Mouse (Mus musculus) left cerebral cortex, adult 18-20 months (tissue): ENCODE data around the gene Slc4a1ap. TPM values are rescaled to one million over a fixed set of nuclear protein-coding genes. Genes with fewer than 3 reads are reported as not detected.
"Not testable (repeated sequence)": the region's sequence is repeated elsewhere in the genome, so short reads cannot be mapped to it uniquely, and the experiment has no call there.

Experiments
- DNase-seq, 2 experiments: peaks; one replicate each; pipeline ENCODE4 v3.0.0; 2021 to 2022; ENCODE audit warnings: low spot score in 2 of 2, mixed read lengths in 1 of 2
- long read RNA-seq, 2 experiments: library from polyadenylated mRNA; stranded (forward); transcript quantifications; one replicate each; pipeline ENCODE4 v2.0.0; 2021
- total RNA-seq, 2 experiments: library from RNA; stranded (reverse); gene quantifications; 2 replicates each; pipeline ENCODE4 v1.2.3; 2021

Slc4a1ap gene
- 10 to 100 TPM; 49.6 to 49.7 TPM for total RNA-seq
- long read RNA-seq, experiment 1, transcript Slc4a1ap-213 (14 exons, 2,499 nt): minor isoform, 6 of 22 reads
- long read RNA-seq, experiment 1, transcript Slc4a1ap-201 (13 exons, 2,424 nt): major isoform, 7 of 22 reads
- long read RNA-seq, experiment 1, partial matches to known transcripts: 3 of 22 reads
- long read RNA-seq, experiment 1, other reads (novel, unspliced or antisense): 6 of 22 reads
- long read RNA-seq, experiment 2, partial matches to known transcripts: 1 of 15 reads
- long read RNA-seq, experiment 2, other reads (novel, unspliced or antisense): 9 of 15 reads

GRCm38 (mm10) chr5:31526354-31527116 is at the start of gene Slc4a1ap:
Gene Slc4a1ap, plus strand, starts transcription at chr5:31526995.
- DNase-seq: peak; percentile 63 to 72

- DNase-seq: no peak
Measured at GRCm38 (mm10) chr5:31480536-31480935, 46.3 kb upstream of the Slc4a1ap start.

- no peak for DNase-seq
Measured at GRCm38 (mm10) chr5:31485440-31485839, 41.4 kb upstream of the Slc4a1ap start, which contains the start of gene 4930548H24Rik. Gene 4930548H24Rik, plus strand, starts transcription at chr5:31485740.

DNA sequence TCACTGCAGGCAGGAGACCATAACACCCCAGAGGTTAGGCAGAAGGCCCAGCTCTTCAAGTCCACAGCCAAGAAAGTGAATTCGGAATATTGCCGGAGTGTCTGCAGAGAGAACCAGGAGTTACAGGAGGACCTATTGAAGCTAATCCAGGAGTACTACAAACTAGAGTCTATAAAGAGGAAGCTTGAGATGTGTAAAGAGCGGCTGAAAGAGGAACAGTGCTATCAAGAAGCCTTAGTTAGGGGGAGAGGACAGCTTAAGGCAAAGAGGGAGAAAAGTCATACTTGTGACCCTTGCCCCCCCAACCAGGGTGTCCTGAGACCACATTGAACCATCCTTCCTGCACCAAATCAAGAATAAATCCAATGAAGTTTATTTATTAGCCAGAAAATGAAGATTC is 38.9 kb upstream of the Slc4a1ap start:
- no peak for DNase-seq

GRCm38 (mm10) chr5:31489116-31489769 is 37.6 kb upstream of the Slc4a1ap start:
- DNase-seq: no peak

DNA sequence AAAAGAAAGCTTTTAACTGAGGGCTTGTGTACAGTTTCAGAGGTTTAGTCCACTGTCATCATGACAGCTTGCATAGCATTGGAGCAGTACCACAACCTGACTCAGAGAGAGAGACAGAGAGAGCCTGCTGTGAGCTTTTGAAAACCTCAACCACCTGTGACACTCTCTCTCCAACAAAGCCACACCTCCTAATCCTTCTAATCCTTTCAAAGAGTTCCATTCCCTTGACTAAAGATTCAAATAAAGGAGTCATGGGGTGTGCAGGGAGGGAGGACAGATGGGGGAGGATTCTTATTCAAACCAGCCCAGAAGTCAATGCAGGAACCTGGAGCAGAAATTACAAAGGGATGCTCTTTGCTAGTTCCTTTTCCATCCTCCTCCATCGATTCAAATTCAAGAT is 34.8 kb upstream of the Slc4a1ap start:
- DNase-seq: no peak

GRCm38 (mm10) chr5:31494513-31495297 is 32.1 kb upstream of the Slc4a1ap start, which contains the start of gene Gpn1:
Gene Gpn1, plus strand, starts transcription at chr5:31494741.
- peak; percentile 89 to 93 for DNase-seq

GRCm38 (mm10) chr5:31504843-31505242 is 22.0 kb upstream of the Slc4a1ap start:
- DNase-seq: no peak

- DNase-seq: no peak
Measured at GRCm38 (mm10) chr5:31512481-31512880, 14.3 kb upstream of the Slc4a1ap start.

- no peak for DNase-seq
Measured at GRCm38 (mm10) chr5:31520556-31520955, 6.2 kb upstream of the Slc4a1ap start.

DNA sequence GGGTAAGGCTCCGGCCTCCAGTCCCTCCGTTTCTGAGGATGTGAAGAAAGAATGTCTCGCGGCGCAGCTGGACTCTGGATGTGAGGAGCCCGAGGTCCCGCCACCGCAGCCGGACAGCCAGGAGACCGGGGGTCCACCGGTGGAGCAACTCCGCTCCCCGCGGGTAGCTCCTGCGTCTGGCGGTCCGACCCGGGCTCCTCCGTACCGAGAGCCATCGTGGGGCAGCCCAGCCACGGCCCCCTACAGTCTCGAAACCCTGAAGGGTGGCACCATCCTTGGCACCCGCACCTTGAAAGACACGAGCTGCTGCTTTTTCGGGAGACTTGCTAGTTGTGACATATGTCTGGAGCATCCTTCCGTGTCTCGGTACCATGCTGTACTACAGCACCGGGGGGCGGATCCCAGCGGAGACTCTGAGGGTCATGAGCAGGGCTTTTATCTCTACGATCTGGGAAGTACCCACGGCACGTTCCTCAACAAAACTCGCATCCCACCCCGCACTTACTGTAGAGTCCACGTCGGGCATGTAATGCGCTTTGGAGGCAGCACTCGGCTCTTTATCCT is 404 bp downstream of the Slc4a1ap start:
- no peak for DNase-seq

DNA sequence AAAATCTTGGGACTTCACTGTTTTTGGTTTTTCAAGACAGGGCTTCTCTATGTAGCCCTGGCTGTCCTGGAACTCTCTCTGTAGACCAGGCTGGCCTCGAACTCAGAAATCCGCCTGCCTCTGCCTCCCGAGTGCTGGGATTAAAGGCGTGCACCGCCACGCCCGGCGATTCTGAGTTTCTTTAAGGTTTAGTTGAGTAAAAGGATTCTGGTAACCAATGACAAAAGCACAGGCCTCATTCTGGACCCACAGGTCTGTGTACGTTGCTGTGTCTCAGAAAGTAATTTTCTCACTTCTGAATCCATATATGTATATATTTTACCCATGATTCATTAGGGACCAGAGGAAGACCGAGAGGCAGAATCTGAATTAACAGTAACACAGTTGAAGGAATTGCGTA is 912 bp downstream of the Slc4a1ap start, which contains the start of gene Supt7l:
Gene Supt7l (minus strand): TSS at position 101 of the 400 bp plus-strand sequence.
- not testable (repeated sequence) for DNase-seq

DNA sequence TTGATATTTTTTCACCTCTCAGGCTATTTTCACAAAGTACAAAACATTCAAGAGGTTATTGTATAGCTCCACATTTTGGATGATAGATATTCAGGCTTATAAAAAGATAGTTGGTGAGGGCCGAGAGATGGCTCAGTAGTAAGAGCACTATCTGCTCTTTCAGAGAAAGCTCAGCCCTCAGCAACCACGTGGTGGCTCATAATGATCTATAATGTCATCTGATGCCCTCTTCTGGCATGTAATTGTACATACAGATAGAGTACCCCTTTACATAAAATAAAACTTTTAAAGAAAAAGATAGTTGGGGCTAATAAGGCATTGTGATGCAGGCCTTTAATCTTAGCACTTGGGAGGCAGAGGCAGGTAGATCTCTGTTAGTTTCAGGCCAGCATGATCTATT is 1.8 kb downstream of the Slc4a1ap start:
- no peak for DNase-seq

DNA sequence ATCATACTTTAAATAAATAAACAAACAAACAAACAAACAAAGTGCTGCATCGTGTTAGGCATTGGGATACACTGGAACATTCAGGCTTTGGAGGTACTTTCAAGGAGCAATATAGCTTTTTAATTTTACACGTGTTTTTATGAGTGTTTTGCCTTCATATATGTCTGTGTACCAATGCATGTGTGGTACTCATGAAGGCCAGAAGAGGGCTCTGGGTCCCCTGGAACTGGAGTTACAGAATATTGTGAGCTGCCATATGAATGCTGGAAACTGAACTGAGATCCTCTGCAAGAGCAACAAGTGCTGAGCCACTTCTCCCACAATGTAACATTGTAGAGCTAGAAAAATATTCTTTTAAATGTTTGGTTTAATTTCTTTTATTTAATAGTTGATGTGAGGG is 8.4 kb downstream of the Slc4a1ap start:
- DNase-seq: no peak

- no peak for DNase-seq
Measured at GRCm38 (mm10) chr5:31559401-31559800, 32.6 kb downstream of the Slc4a1ap start.

GRCm38 (mm10) chr5:31560352-31560751 is 33.6 kb downstream of the Slc4a1ap start:
- DNase-seq: no peak

GRCm38 (mm10) chr5:31562036-31562666 is 35.4 kb downstream of the Slc4a1ap start:
- DNase-seq: peak; percentile 65 to 74

- peak; percentile 75 to 79 for DNase-seq
Measured at GRCm38 (mm10) chr5:31563496-31563895, 36.7 kb downstream of the Slc4a1ap start.

DNA sequence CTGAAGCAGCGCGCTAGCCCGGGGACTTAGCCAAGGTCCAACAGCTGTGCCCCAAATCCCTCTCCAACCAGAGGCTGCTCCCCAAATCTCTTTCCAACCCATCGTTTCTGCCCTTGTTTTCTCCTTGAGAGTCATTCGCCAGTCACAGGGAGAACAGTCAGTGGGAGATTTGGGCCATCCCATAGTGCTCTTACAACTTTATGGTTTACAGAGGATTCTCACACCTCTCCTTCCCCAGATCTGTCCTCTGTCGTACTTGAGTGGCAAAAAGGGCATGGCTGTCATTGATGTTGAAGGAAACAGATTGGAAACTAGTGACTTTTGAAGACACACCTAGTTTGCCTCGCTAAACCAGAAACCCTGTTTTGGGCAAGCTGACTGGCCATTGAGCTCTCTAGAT is 37.1 kb downstream of the Slc4a1ap start:
- DNase-seq: no peak

DNA sequence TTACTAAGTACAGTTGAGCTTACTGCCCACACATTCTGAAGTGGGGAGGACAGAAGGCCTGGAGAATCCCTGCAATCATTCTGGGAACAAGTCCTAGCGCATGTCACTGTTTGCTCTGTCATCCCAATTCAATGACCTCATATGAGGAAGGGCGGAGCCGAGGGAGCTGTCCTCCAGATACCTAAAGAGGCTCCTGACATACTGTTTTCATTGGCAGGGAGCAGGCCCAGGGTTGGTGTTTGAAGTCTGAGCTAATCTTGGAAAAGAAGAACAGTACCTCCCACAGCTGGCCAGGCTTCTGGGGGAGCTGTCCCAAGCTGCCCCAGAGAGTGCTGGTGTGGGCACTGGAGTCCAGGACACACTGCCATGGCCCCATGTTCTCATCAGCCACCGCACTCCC is 38.2 kb downstream of the Slc4a1ap start:
- no peak for DNase-seq
